Mouse (Mus musculus): ENCODE results near the gene Uqcr11.

Uqcr11 gene

GRCm38 (mm10) chr10:80399191-80399972 lies 7.2 kb downstream of the Uqcr11 start, which contains the start of gene Mbd3:
TSS of gene Mbd3 (minus strand) at chr10:80399550.
- DNase-seq (ENCODE audit: extremely low spot score, low spot score): peak; percentile 98

GRCm38 (mm10) chr10:80398719-80399190 lies 7.9 kb downstream of the Uqcr11 start:
- DNase-seq (ENCODE audit: extremely low spot score, low spot score): peak; percentile 100

- no peak for DNase-seq (ENCODE audit: extremely low spot score, low spot score)
Measured at GRCm38 (mm10) chr10:80398174-80398535, 8.5 kb downstream of the Uqcr11 start.

GRCm38 (mm10) chr10:80397524-80398173 lies 9.0 kb downstream of the Uqcr11 start:
- DNase-seq (ENCODE audit: extremely low spot score, low spot score): no peak

- no peak for DNase-seq (ENCODE audit: extremely low spot score, low spot score)
Measured at GRCm38 (mm10) chr10:80396822-80397523, 9.7 kb downstream of the Uqcr11 start.

- DNase-seq (ENCODE audit: extremely low spot score, low spot score): no peak
Measured at GRCm38 (mm10) chr10:80395025-80395627, 11.5 kb downstream of the Uqcr11 start.

- DNase-seq (ENCODE audit: extremely low spot score, low spot score): no peak
Measured at GRCm38 (mm10) chr10:80392687-80393086, 13.9 kb downstream of the Uqcr11 start.

- DNase-seq (ENCODE audit: extremely low spot score, low spot score): no peak
Measured at GRCm38 (mm10) chr10:80390697-80391096, 15.9 kb downstream of the Uqcr11 start.

- DNase-seq (ENCODE audit: extremely low spot score, low spot score): no peak
Measured at GRCm38 (mm10) chr10:80389185-80389708, 17.4 kb downstream of the Uqcr11 start.

- no peak for DNase-seq (ENCODE audit: extremely low spot score, low spot score)
Measured at GRCm38 (mm10) chr10:80388731-80389130, 17.9 kb downstream of the Uqcr11 start.

- DNase-seq (ENCODE audit: extremely low spot score, low spot score): peak; percentile 94
Measured at GRCm38 (mm10) chr10:80387522-80387959, 19.1 kb downstream of the Uqcr11 start, which contains the start of gene Mex3d. TSS of gene Mex3d (minus strand) at chr10:80387659.

GRCm38 (mm10) chr10:80386735-80387471 lies 19.7 kb downstream of the Uqcr11 start:
- DNase-seq (ENCODE audit: extremely low spot score, low spot score): peak; percentile 59

- peak; percentile 78 for DNase-seq (ENCODE audit: extremely low spot score, low spot score)
Measured at GRCm38 (mm10) chr10:80385811-80386734, 20.6 kb downstream of the Uqcr11 start.

- no peak for DNase-seq (ENCODE audit: extremely low spot score, low spot score)
Measured at GRCm38 (mm10) chr10:80385310-80385709, 21.3 kb downstream of the Uqcr11 start.

- no peak for DNase-seq (ENCODE audit: extremely low spot score, low spot score)
Measured at GRCm38 (mm10) chr10:80384709-80385108, 21.9 kb downstream of the Uqcr11 start.

- DNase-seq (ENCODE audit: extremely low spot score, low spot score): no peak
Measured at GRCm38 (mm10) chr10:80384115-80384639, 22.5 kb downstream of the Uqcr11 start.

- no peak for DNase-seq (ENCODE audit: extremely low spot score, low spot score)
Measured at GRCm38 (mm10) chr10:80383431-80383830, 23.2 kb downstream of the Uqcr11 start.

GRCm38 (mm10) chr10:80382641-80383365 lies 23.8 kb downstream of the Uqcr11 start:
- DNase-seq (ENCODE audit: extremely low spot score, low spot score): no peak

Measured in neural tube, embryonic 10.5 days (tissue).